Mouse (Mus musculus): ENCODE data around the gene Aff1. TPM values are rescaled to one million over a fixed set of nuclear protein-coding genes. Genes with fewer than 3 reads are reported as not detected.

Gene Aff1
- polyA plus RNA-seq, 1 experiment from 2014 or later: 4.7 TPM

DNA sequence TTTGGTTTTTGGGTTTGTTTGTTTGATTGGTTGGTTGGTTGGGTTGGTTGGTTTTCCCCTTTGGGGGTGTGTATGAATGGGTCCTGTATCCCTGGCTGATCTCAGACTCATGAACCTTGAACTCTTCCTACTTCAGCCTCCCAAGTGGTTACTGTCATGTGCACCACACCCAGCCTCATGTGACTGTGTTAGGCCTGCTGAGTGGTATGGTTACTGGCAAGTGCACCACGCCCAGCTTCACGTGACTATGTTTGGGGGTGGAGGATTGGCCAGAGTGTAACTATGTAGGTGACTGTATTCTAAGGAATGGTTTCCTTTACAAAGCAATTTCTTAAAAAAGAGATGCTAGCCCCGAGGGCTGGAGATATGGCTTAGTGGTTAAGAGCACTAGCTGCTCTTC, 16.9 kb downstream of the Aff1 start:
- Histone ChIP-seq H3K36me3 (replicated peaks; ENCODE audit: insufficient read depth, low read length) (no peaks in the 10 kb centered on the region), H3K4me2 (ENCODE audit: low read depth, low read length) (no peak overlapping the region), H3K9ac (replicated peaks) (no peak overlapping the region), H3K9me3 (ENCODE audit: low read length) (no peaks in the 10 kb centered on the region), H3K27ac (ENCODE audit: low read depth) (no peak overlapping the region), H3K4me3 (ENCODE audit: low read depth, low read length) (no peak overlapping the region), H3K4me1 (ENCODE audit: insufficient read depth) (peaks cover 9% of the 10 kb centered on the region; the same call in 1 of the 2 replicates), H3K27me3 (ENCODE audit: insufficient read depth, low read length) (no peaks in the 10 kb centered on the region)
- 82% methylated on average over 3 of the region's 3 CpGs for WGBS (ENCODE audit: insufficient replicate concordance)
- ATAC-seq: peak; percentile 91
- no peak for TF ChIP-seq CTCF (IDR thresholded peaks at IDR 0.05; ENCODE audit: low read depth)
- TF ChIP-seq EP300 (IDR thresholded peaks at IDR 0.05; ENCODE audit: low read depth): no peak
- DNase-seq: peak; percentile 37

GRCm38 (mm10) chr5:103711886-103712285, 19.7 kb downstream of the Aff1 start:
- TF ChIP-seq CTCF (IDR thresholded peaks at IDR 0.05; ENCODE audit: low read depth): no peak
- no peak for TF ChIP-seq EP300 (IDR thresholded peaks at IDR 0.05; ENCODE audit: low read depth)
- DNase-seq (no peak), ATAC-seq (no peak)

GRCm38 (mm10) chr5:103713422-103713821, 21.2 kb downstream of the Aff1 start:
- Histone ChIP-seq H3K27me3 (ENCODE audit: insufficient read depth, low read length) (no peaks in the 10 kb centered on the region), H3K4me2 (ENCODE audit: low read depth, low read length) (no peak overlapping the region), H3K9ac (replicated peaks) (no peak overlapping the region), H3K4me1 (ENCODE audit: insufficient read depth) (peaks cover 10% of the 10 kb centered on the region; the same call in 1 of the 2 replicates), H3K9me3 (ENCODE audit: low read length) (no peaks in the 10 kb centered on the region), H3K4me3 (ENCODE audit: low read depth, low read length) (no peak overlapping the region), H3K36me3 (replicated peaks; ENCODE audit: insufficient read depth, low read length) (no peaks in the 10 kb centered on the region), H3K27ac (ENCODE audit: low read depth) (no peak overlapping the region)
- 51% methylated on average over 2 of the region's 2 CpGs for WGBS (ENCODE audit: insufficient replicate concordance)
- ATAC-seq (no peak), DNase-seq (no peak)
- TF ChIP-seq CTCF (IDR thresholded peaks at IDR 0.05; ENCODE audit: low read depth): no peak
- no peak for TF ChIP-seq EP300 (IDR thresholded peaks at IDR 0.05; ENCODE audit: low read depth)

More at GRCm38 (mm10) chr5:103711886-103712285, 19.7 kb downstream of the Aff1 start:
- Histone ChIP-seq H3K27ac (ENCODE audit: low read depth) (no peak overlapping the region), H3K27me3 (ENCODE audit: insufficient read depth, low read length) (no peaks in the 10 kb centered on the region), H3K4me2 (ENCODE audit: low read depth, low read length) (no peak overlapping the region), H3K9me3 (ENCODE audit: low read length) (no peaks in the 10 kb centered on the region), H3K9ac (replicated peaks) (no peak overlapping the region), H3K36me3 (replicated peaks; ENCODE audit: insufficient read depth, low read length) (no peaks in the 10 kb centered on the region), H3K4me1 (ENCODE audit: insufficient read depth) (peaks cover 10% of the 10 kb centered on the region; the same call in 1 of the 2 replicates), H3K4me3 (ENCODE audit: low read depth, low read length) (no peak overlapping the region)
- WGBS (ENCODE audit: insufficient replicate concordance): 48% methylated on average over 2 of the region's 2 CpGs

GRCm38 (mm10) chr5:103714943-103715342, 22.8 kb downstream of the Aff1 start:
- H3K9ac ChIP-seq (replicated peaks): no peak overlapping the region
- no peak overlapping the region for H3K27ac ChIP-seq (ENCODE audit: low read depth)
- no peaks in the 10 kb centered on the region for H3K9me3 ChIP-seq (ENCODE audit: low read length)
- DNase-seq (no peak), ATAC-seq (no peak)
- H3K4me2 ChIP-seq (ENCODE audit: low read depth, low read length): no peak overlapping the region
- TF ChIP-seq CTCF (IDR thresholded peaks at IDR 0.05; ENCODE audit: low read depth): no peak
- H3K4me3 ChIP-seq (ENCODE audit: low read depth, low read length): no peak overlapping the region
- no peaks in the 10 kb centered on the region for H3K27me3 ChIP-seq (ENCODE audit: insufficient read depth, low read length)
- 74% methylated on average over 6 of the region's 6 CpGs for WGBS (ENCODE audit: insufficient replicate concordance)
- H3K36me3 ChIP-seq (replicated peaks; ENCODE audit: insufficient read depth, low read length): no peaks in the 10 kb centered on the region
- peaks cover 3% of the 10 kb centered on the region; the same call in 1 of the 2 replicates for H3K4me1 ChIP-seq (ENCODE audit: insufficient read depth)

DNA sequence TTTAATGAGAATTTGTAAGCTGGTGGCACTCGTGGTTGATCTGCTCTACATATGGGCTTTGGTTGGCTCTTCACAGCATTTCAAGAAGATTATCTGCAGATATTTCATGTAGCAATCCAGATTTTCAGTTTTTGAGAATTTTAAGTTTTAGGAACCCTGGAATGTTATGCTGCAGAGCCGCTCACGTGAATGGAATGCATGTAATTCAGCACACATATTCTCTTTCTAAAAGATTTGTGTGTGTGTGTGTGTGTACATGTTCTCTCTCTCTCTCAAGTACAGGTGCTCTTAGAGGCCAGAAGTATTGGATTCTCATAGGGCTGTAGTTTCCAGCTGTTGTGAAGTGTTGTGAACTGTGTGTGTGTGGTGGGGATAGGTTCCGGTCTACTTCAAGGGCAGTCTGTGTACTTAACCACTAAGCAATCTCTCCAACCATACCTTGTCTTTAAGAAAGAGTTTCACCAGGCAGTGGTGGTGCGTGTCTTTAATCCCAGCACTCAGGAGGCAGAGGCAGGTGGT, 24.7 kb downstream of the Aff1 start:
- no peaks in the 10 kb centered on the region for H3K9me3 ChIP-seq (ENCODE audit: low read length)
- no peak for DNase-seq
- no peak overlapping the region for H3K4me3 ChIP-seq (ENCODE audit: low read depth, low read length)
- WGBS (ENCODE audit: insufficient replicate concordance): 80% methylated on average over 5 of the region's 5 CpGs
- H3K27me3 ChIP-seq (ENCODE audit: insufficient read depth, low read length): no peaks in the 10 kb centered on the region
- peaks cover 3% of the 10 kb centered on the region; the same call in 1 of the 2 replicates for H3K4me1 ChIP-seq (ENCODE audit: insufficient read depth)
- H3K27ac ChIP-seq (ENCODE audit: low read depth): no peak overlapping the region
- no peak overlapping the region for H3K9ac ChIP-seq (replicated peaks)
- H3K36me3 ChIP-seq (replicated peaks; ENCODE audit: insufficient read depth, low read length): no peaks in the 10 kb centered on the region
- no peak overlapping the region for H3K4me2 ChIP-seq (ENCODE audit: low read depth, low read length)
- TF ChIP-seq EP300 (IDR thresholded peaks at IDR 0.05; ENCODE audit: low read depth) (no peak), CTCF (IDR thresholded peaks at IDR 0.05; ENCODE audit: low read depth) (no peak)
- ATAC-seq: no peak

- Histone ChIP-seq H3K4me2 (ENCODE audit: low read depth, low read length) (no peak overlapping the region), H3K9ac (replicated peaks) (no peak overlapping the region), H3K36me3 (replicated peaks; ENCODE audit: insufficient read depth, low read length) (no peaks in the 10 kb centered on the region), H3K4me3 (ENCODE audit: low read depth, low read length) (no peak overlapping the region), H3K4me1 (ENCODE audit: insufficient read depth) (peaks cover under 1% of the 10 kb centered on the region; the same call in 1 of the 2 replicates), H3K27me3 (ENCODE audit: insufficient read depth, low read length) (no peaks in the 10 kb centered on the region), H3K27ac (ENCODE audit: low read depth) (no peak overlapping the region), H3K9me3 (ENCODE audit: low read length) (no peaks in the 10 kb centered on the region)
- ATAC-seq (no peak), DNase-seq (no peak)
- 24% methylated on average over 6 of the region's 6 CpGs for WGBS (ENCODE audit: insufficient replicate concordance)
- TF ChIP-seq CTCF (IDR thresholded peaks at IDR 0.05; ENCODE audit: low read depth) (no peak), EP300 (IDR thresholded peaks at IDR 0.05; ENCODE audit: low read depth) (no peak)
Measured at GRCm38 (mm10) chr5:103719131-103719530, 27.0 kb downstream of the Aff1 start.
